Mouse (Mus musculus) hindbrain, embryonic 16.5 days (tissue): ENCODE measurements at regions not wholly inside any gene's neighbourhood (a gene's known extent, or its start where the extent isn't known, plus 50 kb on each side); places are given as distances from the start of the nearest gene placed in this dataset.
A peak's percentile ranks its signal among the peaks of the same experiment; 100 is the strongest.
"Not testable (repeated sequence)": the region's sequence is repeated elsewhere in the genome, so short reads cannot be mapped to it uniquely, and the experiment has no call there.

ENCODE experiments used
- ATAC-seq: fragments of 200-750 bp; cut with Nextera tagmentation; 2 replicates; pipeline ENCODE4 v1.8.0; 2017; ENCODE audit warnings: moderate TSS enrichment, moderate library complexity
- H3K27ac ChIP-seq: fragments of 300-500 bp; sonication (generic); 2 replicates; pipeline ENCODE4 v1.5.1; 2014; ENCODE audit warnings: low read depth, mild to moderate bottlenecking, control low read depth, low read length, moderate library complexity
- H3K27me3 ChIP-seq: fragments of 300-500 bp; sonication (generic); replicated peaks from 2 replicates; pipeline ENCODE4 v1.6.1; 2014; ENCODE audit warnings: low read length; ENCODE audit not compliant: control insufficient read depth, insufficient read depth
- H3K36me3 ChIP-seq: fragments of 300-500 bp; sonication (generic); 2 replicates; pipeline ENCODE4 v1.6.1; 2014; ENCODE audit warnings: mild to moderate bottlenecking, low read length, moderate library complexity, mixed read lengths; ENCODE audit not compliant: control insufficient read depth, insufficient read depth
- H3K4me1 ChIP-seq: fragments of 300-500 bp; sonication (generic); 2 replicates; pipeline ENCODE4 v1.6.1; 2014; ENCODE audit warnings: low read depth, low read length; ENCODE audit not compliant: control insufficient read depth, insufficient read depth
- H3K4me2 ChIP-seq: fragments of 300-500 bp; sonication (generic); 2 replicates; pipeline ENCODE4 v1.6.1; 2014; ENCODE audit warnings: mild to moderate bottlenecking, low read length, control low read depth, moderate library complexity
- H3K4me3 ChIP-seq: fragments of 300-500 bp; sonication (generic); 2 replicates; pipeline ENCODE4 v1.5.1; 2014; ENCODE audit warnings: mild to moderate bottlenecking, low read length, control low read depth, moderate library complexity
- H3K9ac ChIP-seq: fragments of 300-500 bp; sonication (generic); 2 replicates; pipeline ENCODE4 v1.6.1; 2014; ENCODE audit warnings: low read depth, mild to moderate bottlenecking, control low read depth, low read length, moderate library complexity
- H3K9me3 ChIP-seq: fragments of 300-500 bp; sonication (generic); 2 replicates; pipeline ENCODE4 v1.6.1; 2014; ENCODE audit warnings: mild to moderate bottlenecking, low read length, moderate library complexity; ENCODE audit not compliant: control insufficient read depth
- WGBS: fragments of 180-500 bp; shearing (Covaris S2); extraction: QIAGEN DNeasy Blood & Tissue Kit; methylation state at CpG from one replicate; pipeline ENCODE4 v1.1.7; 2014; 5-methylcytosine and 5-hydroxymethylcytosine counted together

- no peak for ATAC-seq
- Histone ChIP-seq H3K4me1 (no peaks in the 10 kb centered on the region), H3K27ac (no peak overlapping the region), H3K9me3 (no peaks in the 10 kb centered on the region), H3K4me3 (no peak overlapping the region), H3K9ac (no peak overlapping the region), H3K36me3 (no peaks in the 10 kb centered on the region), H3K4me2 (no peak overlapping the region), H3K27me3 (no peaks in the 10 kb centered on the region)
- WGBS, result 95% methylated on average over 1 of the region's 1 CpGs
These were observed 195.8 kb upstream of the Oprm1 start for GRCm38 (mm10) chr10:6562516-6562915.

- Histone ChIP-seq H3K27me3 (no peaks in the 10 kb centered on the region), H3K27ac (no peak overlapping the region), H3K4me3 (no peak overlapping the region), H3K9ac (no peak overlapping the region), H3K4me2 (no peak overlapping the region), H3K36me3 (no peaks in the 10 kb centered on the region), H3K4me1 (no peaks in the 10 kb centered on the region), H3K9me3 (no peaks in the 10 kb centered on the region)
- ATAC-seq, result no peak
These were observed 179.7 kb upstream of the Oprm1 start for GRCm38 (mm10) chr10:6578616-6579015.

GRCm38 (mm10) chr10:6585821-6586220 is 172.5 kb upstream of the Oprm1 start:
- not testable (repeated sequence) for H3K9me3 ChIP-seq, H3K27ac ChIP-seq

GRCm38 (mm10) chr10:6590211-6590610 is 168.1 kb upstream of the Oprm1 start:
- Histone ChIP-seq H3K36me3 (no peaks in the 10 kb centered on the region), H3K9ac (no peak overlapping the region), H3K9me3 (no peaks in the 10 kb centered on the region), H3K27me3 (no peaks in the 10 kb centered on the region), H3K4me1 (no peaks in the 10 kb centered on the region), H3K4me2 (no peak overlapping the region), H3K27ac (no peak overlapping the region), H3K4me3 (no peak overlapping the region)
- no peak for ATAC-seq
- 89% methylated on average over 6 of the region's 6 CpGs for WGBS

More at GRCm38 (mm10) chr10:6585821-6586220, 172.5 kb upstream of the Oprm1 start:
- not testable (repeated sequence) for H3K4me1 ChIP-seq, H3K27me3 ChIP-seq, ATAC-seq, H3K4me3 ChIP-seq, H3K36me3 ChIP-seq, H3K4me2 ChIP-seq, H3K9ac ChIP-seq

- Histone ChIP-seq H3K27ac (no peak overlapping the region), H3K36me3 (no peaks in the 10 kb centered on the region), H3K4me3 (no peak overlapping the region), H3K9ac (no peak overlapping the region), H3K4me1 (no peaks in the 10 kb centered on the region), H3K27me3 (no peaks in the 10 kb centered on the region), H3K4me2 (no peak overlapping the region), H3K9me3 (no peaks in the 10 kb centered on the region)
- no peak for ATAC-seq
These were observed 161.1 kb upstream of the Oprm1 start for GRCm38 (mm10) chr10:6597256-6597655.

- 89% methylated on average over 3 of the region's 3 CpGs for WGBS
- not testable (repeated sequence) for H3K4me2 ChIP-seq, H3K9me3 ChIP-seq, H3K4me1 ChIP-seq, H3K27ac ChIP-seq, H3K36me3 ChIP-seq, H3K27me3 ChIP-seq, H3K9ac ChIP-seq, ATAC-seq, H3K4me3 ChIP-seq
These were observed 159.7 kb upstream of the Oprm1 start for GRCm38 (mm10) chr10:6598586-6598985.

- no peak for ATAC-seq
- H3K27ac ChIP-seq, result no peak overlapping the region
- H3K27me3 ChIP-seq, result no peaks in the 10 kb centered on the region
- 40% methylated on average over 1 of the region's 1 CpGs for WGBS
- H3K4me2 ChIP-seq, result no peak overlapping the region
- H3K4me3 ChIP-seq, result no peak overlapping the region
- H3K9ac ChIP-seq, result no peak overlapping the region
- no peaks in the 10 kb centered on the region for H3K36me3 ChIP-seq
- H3K4me1 ChIP-seq, result no peaks in the 10 kb centered on the region
- no peaks in the 10 kb centered on the region for H3K9me3 ChIP-seq
These were observed 110.7 kb upstream of the Oprm1 start for GRCm38 (mm10) chr10:6647576-6647975.

GRCm38 (mm10) chr10:6685308-6686080 is 72.8 kb upstream of the Oprm1 start:
- WGBS, result 64% methylated on average over 11 of the region's 11 CpGs
- Histone ChIP-seq H3K4me3 (no peak overlapping the region), H3K27me3 (no peaks in the 10 kb centered on the region), H3K9me3 (no peaks in the 10 kb centered on the region), H3K4me2 (no peak overlapping the region), H3K36me3 (no peaks in the 10 kb centered on the region), H3K27ac (no peak overlapping the region), H3K9ac (no peak overlapping the region), H3K4me1 (no peaks in the 10 kb centered on the region)
- ATAC-seq, result peak; percentile 86

- Histone ChIP-seq H3K9me3 (no peaks in the 10 kb centered on the region), H3K27ac (no peak overlapping the region), H3K4me1 (no peaks in the 10 kb centered on the region), H3K4me3 (no peak overlapping the region), H3K36me3 (no peaks in the 10 kb centered on the region), H3K27me3 (no peaks in the 10 kb centered on the region), H3K4me2 (no peak overlapping the region), H3K9ac (no peak overlapping the region)
- WGBS, result 77% methylated on average over 1 of the region's 1 CpGs
- ATAC-seq, result no peak
These were observed 72.2 kb upstream of the Oprm1 start for GRCm38 (mm10) chr10:6686081-6686474.
